Mouse (Mus musculus) 416B (cell line): ENCODE data around the gene Snorc.
"Not testable (repeated sequence)": the region's sequence is repeated elsewhere in the genome, so short reads cannot be mapped to it uniquely, and the experiment has no call there.

Experiments used
- DNase-seq: peaks from one replicate; pipeline ENCODE4 v3.0.0; 2011; ENCODE audit warnings: low read depth

Gene Snorc

GRCm38 (mm10) chr1:87469971-87470370 lies at the start of gene Snorc:
TSS of gene Snorc (plus strand) at chr1:87470271.
- not testable (repeated sequence) for DNase-seq

- no peak for DNase-seq
Measured at GRCm38 (mm10) chr1:87435125-87435524, 34.9 kb upstream of the Snorc start.

GRCm38 (mm10) chr1:87436583-87436982 lies 33.5 kb upstream of the Snorc start:
- DNase-seq, result no peak

GRCm38 (mm10) chr1:87447183-87448104 lies 22.6 kb upstream of the Snorc start:
- DNase-seq, result peak; percentile 60

- no peak for DNase-seq
Measured at GRCm38 (mm10) chr1:87449432-87449831, 20.6 kb upstream of the Snorc start.

- DNase-seq, result no peak
Measured at GRCm38 (mm10) chr1:87456425-87456824, 13.6 kb upstream of the Snorc start.

- DNase-seq, result no peak
Measured at GRCm38 (mm10) chr1:87458045-87458444, 12.0 kb upstream of the Snorc start.

- DNase-seq, result peak; percentile 46
Measured at GRCm38 (mm10) chr1:87459856-87460255, 10.2 kb upstream of the Snorc start.

- DNase-seq, result peak; percentile 26
Measured at GRCm38 (mm10) chr1:87467469-87467868, 2.6 kb upstream of the Snorc start.

- DNase-seq, result peak; percentile 76
Measured at GRCm38 (mm10) chr1:87468321-87468720, 1.8 kb upstream of the Snorc start.

GRCm38 (mm10) chr1:87471914-87472313 lies 1.8 kb downstream of the Snorc start:
- no peak for DNase-seq

GRCm38 (mm10) chr1:87472576-87472975 lies 2.5 kb downstream of the Snorc start:
- DNase-seq, result no peak

GRCm38 (mm10) chr1:87475076-87475895 lies 5.2 kb downstream of the Snorc start:
- no peak for DNase-seq

GRCm38 (mm10) chr1:87482546-87482945 lies 12.5 kb downstream of the Snorc start:
- no peak for DNase-seq

- no peak for DNase-seq
Measured at GRCm38 (mm10) chr1:87486386-87486785, 16.3 kb downstream of the Snorc start.

- peak; percentile 11 for DNase-seq
Measured at GRCm38 (mm10) chr1:87492285-87492684, 22.2 kb downstream of the Snorc start.

GRCm38 (mm10) chr1:87493542-87493941 lies 23.5 kb downstream of the Snorc start:
- no peak for DNase-seq

GRCm38 (mm10) chr1:87505524-87505923 lies 35.5 kb downstream of the Snorc start:
- no peak for DNase-seq

GRCm38 (mm10) chr1:87507857-87508256 lies 37.8 kb downstream of the Snorc start:
- DNase-seq, result no peak

GRCm38 (mm10) chr1:87508591-87509560 lies 38.8 kb downstream of the Snorc start:
- no peak for DNase-seq

GRCm38 (mm10) chr1:87509561-87510165 lies 39.6 kb downstream of the Snorc start, which contains the start of gene Neu2:
TSS of gene Neu2 (plus strand) at chr1:87509889.
- no peak for DNase-seq
